Comparison of ENCODE assay signal across 8 mouse cellular contexts in genomic region chr11:78165761-78166109, GRCm38 (mm10). TPM values are rescaled to one million over a fixed set of nuclear protein-coding genes. Genes with fewer than 3 reads are reported as not detected.
DNase-seq lines count a peak whose midpoint lies in the region; ATAC-seq lines count a peak whose summit lies in the region.

No protein-coding gene starts in this region.

- peaks cover 45% of the 10 kb centered on the region for H3K36me3 ChIP-seq in embryonic facial prominence, embryonic 10.5 days (replicated peaks)
- peaks cover 12% of the 10 kb centered on the region for H3K36me3 ChIP-seq in limb, embryonic 11.5 days (ENCODE audit: control insufficient read depth, insufficient read depth, low read length)
- peaks cover 12% of the 10 kb centered on the region for H3K36me3 ChIP-seq in midbrain, embryonic 11.5 days (ENCODE audit: control insufficient read depth, insufficient read depth, low read length)

- H3K27me3 ChIP-seq in embryonic facial prominence, embryonic 10.5 days (replicated peaks; ENCODE audit: low read depth, poor library complexity, severe bottlenecking), result peaks cover 14% of the 10 kb centered on the region
- no peaks in the 10 kb centered on the region for H3K27me3 ChIP-seq in limb, embryonic 11.5 days (ENCODE audit: control insufficient read depth, insufficient read depth, low read length)
- H3K27me3 ChIP-seq in midbrain, embryonic 11.5 days (ENCODE audit: control insufficient read depth, insufficient read depth, low read length), result no peaks in the 10 kb centered on the region

- no peaks in the 10 kb centered on the region for H3K9me3 ChIP-seq in embryonic facial prominence, embryonic 10.5 days
- H3K9me3 ChIP-seq in limb, embryonic 11.5 days (ENCODE audit: control insufficient read depth, low read length), result no peaks in the 10 kb centered on the region
- no peaks in the 10 kb centered on the region for H3K9me3 ChIP-seq in midbrain, embryonic 11.5 days (ENCODE audit: control insufficient read depth, low read length)

- peak overlapping the region; percentile 68 for H3K9ac ChIP-seq in limb, embryonic 11.5 days (ENCODE audit: low read length)
- H3K9ac ChIP-seq in midbrain, embryonic 11.5 days (ENCODE audit: low read length), result peak overlapping the region; percentile 96

- 3% methylated on average over 16 of the region's 16 CpGs for WGBS in embryonic facial prominence, embryonic 10.5 days
- WGBS in limb, embryonic 11.5 days, result 4% methylated on average over 16 of the region's 16 CpGs
- 3% methylated on average over 16 of the region's 16 CpGs for WGBS in midbrain, embryonic 11.5 days

- peak overlapping the region; percentile 98 for H3K27ac ChIP-seq in embryonic facial prominence, embryonic 10.5 days (replicated peaks)
- peak overlapping the region; percentile 99 for H3K27ac ChIP-seq in limb, embryonic 11.5 days (replicated peaks; ENCODE audit: low read depth, low read length)
- H3K27ac ChIP-seq in midbrain, embryonic 11.5 days (ENCODE audit: low read depth, low read length), result peak overlapping the region; percentile 2; the same call in 1 of the 2 replicates

- peak; percentile 58 for DNase-seq in right cerebral cortex, postnatal 4 days
- DNase-seq in right cerebral cortex, adult 2 months (ENCODE audit: low spot score in 2 of 2), result no peak
- DNase-seq in embryonic facial prominence, embryonic 10.5 days (ENCODE audit: low spot score), result no peak
- no peak for DNase-seq in limb, embryonic 11.5 days (ENCODE audit: low spot score)
- no peak for DNase-seq in midbrain, embryonic 11.5 days (ENCODE audit: low spot score, missing footprints)
- no peak for DNase-seq in c-Kit-positive CD71-positive TER-119-positive erythroid progenitor cells, embryonic 14.5 days (ENCODE audit: low spot score)
- DNase-seq in embryo, embryonic 9.5 days (ENCODE audit: extremely low spot score), result no peak

- peak; percentile 16 to 19; a peak in 2 of 4 replicates for ATAC-seq in hematopoietic stem cell, adult 5-6 weeks (replicated peaks in 1 of 2; ENCODE audit: insufficient read depth in 1 of 2, low FRiP score in 2 of 2, low TSS enrichment in 1 of 2, low read depth in 1 of 2, poor library complexity in 2 of 2, severe bottlenecking in 2 of 2)
- no peak for ATAC-seq in limb, embryonic 11.5 days (ENCODE audit: insufficient number of reproducible peaks, low FRiP score, low TSS enrichment, low read depth)
- ATAC-seq in midbrain, embryonic 11.5 days (ENCODE audit: low FRiP score), result peak; percentile 25

- peak overlapping the region; percentile 61 for H3K4me2 ChIP-seq in limb, embryonic 11.5 days (ENCODE audit: low read depth, severe bottlenecking)
- peak overlapping the region; percentile 75 for H3K4me2 ChIP-seq in midbrain, embryonic 11.5 days

- H3K4me3 ChIP-seq in embryonic facial prominence, embryonic 10.5 days, result peak overlapping the region; percentile 84
- peak overlapping the region; percentile 99 for H3K4me3 ChIP-seq in limb, embryonic 11.5 days (ENCODE audit: low read depth, low read length)
- H3K4me3 ChIP-seq in midbrain, embryonic 11.5 days (ENCODE audit: low read depth, low read length), result peak overlapping the region; percentile 97

- H3K4me1 ChIP-seq in embryonic facial prominence, embryonic 10.5 days, result peaks cover 60% of the 10 kb centered on the region
- peaks cover 23% of the 10 kb centered on the region for H3K4me1 ChIP-seq in limb, embryonic 11.5 days (ENCODE audit: control insufficient read depth, insufficient read depth, low read length)
- H3K4me1 ChIP-seq in midbrain, embryonic 11.5 days (ENCODE audit: control insufficient read depth, insufficient read depth, low read length), result peaks cover 26% of the 10 kb centered on the region

RNA-seq across cellular contexts. Expression of gene Traf4, which starts 0.3 kb away (rescaled TPM):
- polyA plus RNA-seq in embryonic facial prominence, embryonic 10.5 days (2016; fragmentation: Nextera tagmentation; extraction: Ambion mirVana), result 151 and 157 TPM in 2 replicates
- total RNA-seq in hematopoietic stem cell, adult 5-6 weeks (2017), result 13.5 and 16.3 TPM in 2 replicates
- 92.6 and 114 TPM in 2 replicates for polyA plus RNA-seq in limb, embryonic 11.5 days (2014; fragmentation: Nextera tagmentation; extraction: Ambion mirVana)
- polyA plus RNA-seq in midbrain, embryonic 11.5 days (2014; fragmentation: Nextera tagmentation; extraction: Ambion mirVana), result 72.0 and 79.7 TPM in 2 replicates

RNA-seq across cellular contexts. Expression of gene Nek8, which starts 10.7 kb away (rescaled TPM):
- polyA plus RNA-seq in embryonic facial prominence, embryonic 10.5 days (2016; fragmentation: Nextera tagmentation; extraction: Ambion mirVana), result 13.5 and 15.3 TPM in 2 replicates
- 4.6 and 4.8 TPM in 2 replicates for total RNA-seq in hematopoietic stem cell, adult 5-6 weeks (2017)
- polyA plus RNA-seq in limb, embryonic 11.5 days (2014; fragmentation: Nextera tagmentation; extraction: Ambion mirVana), result 15.0 and 15.5 TPM in 2 replicates
- 6.4 and 7.1 TPM in 2 replicates for polyA plus RNA-seq in midbrain, embryonic 11.5 days (2014; fragmentation: Nextera tagmentation; extraction: Ambion mirVana)

RNA-seq across cellular contexts. Expression of gene Tlcd1, which starts 10.8 kb away (rescaled TPM):
- polyA plus RNA-seq in embryonic facial prominence, embryonic 10.5 days (2016; fragmentation: Nextera tagmentation; extraction: Ambion mirVana), result 8.8 and 9.2 TPM in 2 replicates
- total RNA-seq in hematopoietic stem cell, adult 5-6 weeks (2017), result 4.7 and 5.2 TPM in 2 replicates
- 8.7 and 10.4 TPM in 2 replicates for polyA plus RNA-seq in limb, embryonic 11.5 days (2014; fragmentation: Nextera tagmentation; extraction: Ambion mirVana)
- 7.9 and 8.5 TPM in 2 replicates for polyA plus RNA-seq in midbrain, embryonic 11.5 days (2014; fragmentation: Nextera tagmentation; extraction: Ambion mirVana)

RNA-seq across cellular contexts. Expression of gene Rpl23a, which starts 17.6 kb away (rescaled TPM):
- 1,123 and 1,138 TPM in 2 replicates for polyA plus RNA-seq in embryonic facial prominence, embryonic 10.5 days (2016; fragmentation: Nextera tagmentation; extraction: Ambion mirVana)
- total RNA-seq in hematopoietic stem cell, adult 5-6 weeks (2017), result 3,301 and 3,769 TPM in 2 replicates
- polyA plus RNA-seq in limb, embryonic 11.5 days (2014; fragmentation: Nextera tagmentation; extraction: Ambion mirVana), result 1,529 and 1,574 TPM in 2 replicates
- 1,223 and 1,245 TPM in 2 replicates for polyA plus RNA-seq in midbrain, embryonic 11.5 days (2014; fragmentation: Nextera tagmentation; extraction: Ambion mirVana)

RNA-seq across cellular contexts. Expression of gene Rab34, which starts 22.5 kb away (rescaled TPM):
- 107 and 123 TPM in 2 replicates for polyA plus RNA-seq in embryonic facial prominence, embryonic 10.5 days (2016; fragmentation: Nextera tagmentation; extraction: Ambion mirVana)
- total RNA-seq in hematopoietic stem cell, adult 5-6 weeks (2017), result 1.1 and 3.2 TPM in 2 replicates
- 142 and 144 TPM in 2 replicates for polyA plus RNA-seq in limb, embryonic 11.5 days (2014; fragmentation: Nextera tagmentation; extraction: Ambion mirVana)
- 54.7 and 55.1 TPM in 2 replicates for polyA plus RNA-seq in midbrain, embryonic 11.5 days (2014; fragmentation: Nextera tagmentation; extraction: Ambion mirVana)

Comparison
In these comparisons a context has a peak if more than half of its experiments do, and no peak if none do; other contexts are left out.
1. H3K27ac ChIP-seq: peak in every context shown above with its lines; median percentile 99 in limb, embryonic 11.5 days; 98 in embryonic facial prominence, embryonic 10.5 days; 2 in midbrain, embryonic 11.5 days.